Mouse (Mus musculus) 416B (cell line): Measurements from ENCODE around the gene Rubcn.
"Not testable (repeated sequence)": the region's sequence is repeated elsewhere in the genome, so short reads cannot be mapped to it uniquely, and the experiment has no call there.

ENCODE experiments used
- DNase-seq: peaks from one replicate; pipeline ENCODE4 v3.0.0; 2011; ENCODE audit warnings: low read depth

Rubcn gene

GRCm38 (mm10) chr16:32877343-32878156, at the start of gene Rubcn, which contains the start of gene Fyttd1:
Rubcn (minus strand) TSS chr16:32877766.
Fyttd1 (plus strand) TSS chr16:32877500.
- peak; percentile 91 for DNase-seq

GRCm38 (mm10) chr16:32927044-32927443, 49.5 kb upstream of the Rubcn start:
- DNase-seq: no peak

GRCm38 (mm10) chr16:32926629-32927028, 49.1 kb upstream of the Rubcn start:
- not testable (repeated sequence) for DNase-seq

- DNase-seq: peak; percentile 65
These were observed 37.9 kb upstream of the Rubcn start for GRCm38 (mm10) chr16:32915292-32916068.

GRCm38 (mm10) chr16:32913937-32914881, 36.6 kb upstream of the Rubcn start, which contains the start of gene Lrch3:
Lrch3 (plus strand) TSS chr16:32914100.
- peak; percentile 85 for DNase-seq

GRCm38 (mm10) chr16:32913212-32913611, 35.6 kb upstream of the Rubcn start:
- DNase-seq: no peak

GRCm38 (mm10) chr16:32906727-32907126, 29.2 kb upstream of the Rubcn start:
- no peak for DNase-seq

- DNase-seq: no peak
These were observed 28.6 kb upstream of the Rubcn start for GRCm38 (mm10) chr16:32906186-32906585.

GRCm38 (mm10) chr16:32902051-32902428, 24.5 kb upstream of the Rubcn start:
- no peak for DNase-seq

GRCm38 (mm10) chr16:32901360-32902050, 23.9 kb upstream of the Rubcn start:
- no peak for DNase-seq

- DNase-seq: no peak
These were observed 18.6 kb upstream of the Rubcn start for GRCm38 (mm10) chr16:32896126-32896525.

GRCm38 (mm10) chr16:32889881-32890280, 12.3 kb upstream of the Rubcn start:
- DNase-seq: no peak

- DNase-seq: peak; percentile 63
These were observed 10.4 kb upstream of the Rubcn start for GRCm38 (mm10) chr16:32887996-32888395.

- DNase-seq: no peak
These were observed 4.0 kb upstream of the Rubcn start for GRCm38 (mm10) chr16:32881538-32881937.

- no peak for DNase-seq
These were observed 1.7 kb upstream of the Rubcn start for GRCm38 (mm10) chr16:32878972-32879926.

- DNase-seq: no peak
These were observed 612 bp upstream of the Rubcn start for GRCm38 (mm10) chr16:32878157-32878598.

GRCm38 (mm10) chr16:32876831-32877230, 735 bp downstream of the Rubcn start:
- DNase-seq: peak; percentile 35

GRCm38 (mm10) chr16:32875847-32876246, 1.7 kb downstream of the Rubcn start:
- DNase-seq: no peak

- DNase-seq: peak; percentile 46
These were observed 2.3 kb downstream of the Rubcn start for GRCm38 (mm10) chr16:32875281-32875680.

- no peak for DNase-seq
These were observed 4.2 kb downstream of the Rubcn start for GRCm38 (mm10) chr16:32873366-32873765.
